Mouse (Mus musculus): ENCODE results near the gene A630001G21Rik.

DNA sequence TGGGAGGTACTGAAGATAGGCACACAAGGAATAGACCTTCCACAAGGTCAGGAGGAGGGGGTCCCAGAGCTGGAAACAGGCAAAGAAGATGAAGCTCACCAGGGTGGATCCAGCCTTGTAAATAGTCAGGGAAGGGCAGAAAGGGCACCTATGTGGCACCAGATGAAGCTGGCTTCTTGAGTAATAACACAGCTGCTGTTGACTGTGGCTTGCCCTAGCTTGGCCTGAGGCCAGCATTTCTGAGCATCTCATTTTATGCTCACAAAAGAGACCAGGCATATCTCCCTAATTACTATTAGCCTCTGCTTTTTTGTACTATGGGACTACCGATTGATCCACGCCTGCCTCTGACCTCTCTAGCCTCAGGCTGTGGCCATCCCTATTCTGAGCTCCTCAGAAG is 28.6 kb downstream of the A630001G21Rik start:
- TF ChIP-seq CTCF (IDR thresholded peaks at IDR 0.05) (no peak), EP300 (IDR thresholded peaks at IDR 0.05) (no peak)

All from lung, postnatal 0 days (tissue).